Mouse (Mus musculus) urinary bladder, postnatal 10 days (tissue): Measurements from ENCODE around the gene Galp.
A peak's percentile ranks its signal among the peaks of the same experiment; 100 is the strongest.
"Not testable (repeated sequence)": the region's sequence is repeated elsewhere in the genome, so short reads cannot be mapped to it uniquely, and the experiment has no call there.

ENCODE experiments used
- DNase-seq: peaks from one replicate; pipeline ENCODE4 v3.0.0; 2022; ENCODE audit warnings: low spot score

The Galp gene

GRCm38 (mm10) chr7:6179013-6179412 lies 17.9 kb upstream of the Galp start:
- no peak for DNase-seq

- no peak for DNase-seq
Observed at GRCm38 (mm10) chr7:6182882-6183281, 14.0 kb upstream of the Galp start.

GRCm38 (mm10) chr7:6183802-6184201 lies 13.1 kb upstream of the Galp start:
- no peak for DNase-seq

GRCm38 (mm10) chr7:6184521-6184920 lies 12.4 kb upstream of the Galp start:
- no peak for DNase-seq

GRCm38 (mm10) chr7:6185391-6185790 lies 11.5 kb upstream of the Galp start:
- DNase-seq = no peak

- DNase-seq = no peak
Observed at GRCm38 (mm10) chr7:6186176-6186575, 10.7 kb upstream of the Galp start.

GRCm38 (mm10) chr7:6186756-6187155 lies 10.1 kb upstream of the Galp start:
- no peak for DNase-seq

GRCm38 (mm10) chr7:6189542-6189941 lies 7.3 kb upstream of the Galp start:
- no peak for DNase-seq

- DNase-seq = peak; percentile 28
Observed at GRCm38 (mm10) chr7:6191376-6191775, 5.5 kb upstream of the Galp start.

GRCm38 (mm10) chr7:6194129-6194528 lies 2.8 kb upstream of the Galp start:
- no peak for DNase-seq

- no peak for DNase-seq
Observed at GRCm38 (mm10) chr7:6195777-6196176, 1.1 kb upstream of the Galp start.

GRCm38 (mm10) chr7:6204200-6204599 lies 7.3 kb downstream of the Galp start:
- no peak for DNase-seq

GRCm38 (mm10) chr7:6213144-6213543 lies 16.3 kb downstream of the Galp start:
- DNase-seq = no peak

- DNase-seq = not testable (repeated sequence)
Observed at GRCm38 (mm10) chr7:6214691-6215090, 17.8 kb downstream of the Galp start.

GRCm38 (mm10) chr7:6220147-6220546 lies 23.3 kb downstream of the Galp start:
- DNase-seq = no peak

GRCm38 (mm10) chr7:6221978-6222377 lies 25.1 kb downstream of the Galp start, which contains the start of gene Zscan5b:
Gene Zscan5b, plus strand, starts transcription at chr7:6222278.
- no peak for DNase-seq

GRCm38 (mm10) chr7:6228491-6228890 lies 31.6 kb downstream of the Galp start:
- not testable (repeated sequence) for DNase-seq

- no peak for DNase-seq
Observed at GRCm38 (mm10) chr7:6239787-6240186, 42.9 kb downstream of the Galp start.

GRCm38 (mm10) chr7:6240841-6241425 lies 44.0 kb downstream of the Galp start:
- DNase-seq = not testable (repeated sequence)

GRCm38 (mm10) chr7:6244361-6245292 lies 47.7 kb downstream of the Galp start:
- no peak for DNase-seq

- DNase-seq = no peak
Observed at GRCm38 (mm10) chr7:6252410-6252809, 55.5 kb downstream of the Galp start, which contains the start of gene Epp13. Gene Epp13, plus strand, starts transcription at chr7:6252710.

GRCm38 (mm10) chr7:6254451-6254850 lies 57.6 kb downstream of the Galp start:
- DNase-seq = no peak

GRCm38 (mm10) chr7:6257386-6257785 lies 60.5 kb downstream of the Galp start:
- DNase-seq = no peak
